Mouse (Mus musculus): ENCODE data around the gene Nr1h2. TPM values are rescaled to one million over a fixed set of nuclear protein-coding genes. Genes with fewer than 3 reads are reported as not detected.

Gene Nr1h2
- polyA plus RNA-seq, 2 experiments: 63.8 to 88.9 TPM

DNA sequence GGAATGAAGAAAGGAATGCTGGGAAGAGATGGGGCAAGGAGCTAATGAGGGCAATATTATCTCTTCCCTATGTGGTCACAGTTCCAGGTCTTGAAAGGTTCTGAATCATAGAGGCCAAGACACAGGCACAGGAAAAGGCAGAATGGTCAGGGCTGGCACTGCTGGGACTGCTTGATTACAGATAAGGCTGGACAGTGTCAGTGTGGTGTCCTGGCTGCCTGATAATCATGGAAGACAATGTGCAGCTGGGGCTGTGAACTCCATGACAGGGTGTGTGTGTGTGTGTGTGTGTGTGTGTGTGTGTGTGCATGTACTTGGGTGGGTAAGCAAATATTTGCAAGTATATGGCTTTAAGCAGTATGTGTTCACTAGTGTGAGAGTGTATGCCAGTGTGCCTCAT is 46.3 kb downstream of the Nr1h2 start:
- Histone ChIP-seq H3K36me3 (ENCODE audit: control insufficient read depth, insufficient read depth, low read length) (no peaks in the 10 kb centered on the region), H3K27ac (replicated peaks; ENCODE audit: low read depth, low read length) (no peak overlapping the region), H3K9ac (ENCODE audit: low read depth, low read length, severe bottlenecking) (no peak overlapping the region), H3K4me1 (ENCODE audit: control insufficient read depth, insufficient read depth, low read length) (no peaks in the 10 kb centered on the region), H3K4me3 (replicated peaks; ENCODE audit: low read length) (no peak overlapping the region), H3K9me3 (ENCODE audit: control insufficient read depth, low read length) (no peaks in the 10 kb centered on the region), H3K4me2 (replicated peaks; ENCODE audit: low read depth, low read length, severe bottlenecking) (no peak overlapping the region), H3K27me3 (ENCODE audit: control insufficient read depth, insufficient read depth, low read length) (no peaks in the 10 kb centered on the region)
- TF ChIP-seq POLR2A (IDR thresholded peaks at IDR 0.05; ENCODE audit: borderline replicate concordance, extremely low read depth, insufficient read depth, insufficient read length): no peak
- no peak for ATAC-seq (ENCODE audit: low FRiP score, low read depth)
- no peak for DNase-seq (ENCODE audit: low spot score)

DNA sequence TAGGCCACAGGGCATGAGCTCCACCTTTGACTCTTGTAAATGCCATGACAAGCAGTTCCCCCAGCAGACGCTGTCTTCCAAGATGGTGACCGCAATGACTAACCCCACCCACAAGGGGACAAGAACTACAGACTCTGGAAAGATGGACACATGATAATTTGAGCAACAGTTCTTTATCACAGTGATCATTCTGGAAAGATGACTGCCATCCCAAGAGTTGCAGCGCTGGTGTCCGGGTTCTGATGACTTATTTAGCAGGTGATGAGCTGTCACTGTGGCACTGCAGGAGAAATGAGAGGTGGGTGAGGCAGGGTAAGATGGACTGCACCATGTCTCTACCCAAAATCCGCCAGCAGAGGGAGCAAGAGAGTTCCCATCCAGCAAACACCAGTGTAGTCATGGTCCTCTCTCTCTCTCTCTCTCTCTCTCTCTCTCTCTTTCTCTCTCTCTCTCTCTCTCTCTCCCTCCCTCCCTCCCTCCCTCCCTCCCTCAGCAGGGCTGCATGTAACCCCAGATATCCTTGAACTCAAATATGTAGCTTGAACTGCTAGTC is 52.1 kb downstream of the Nr1h2 start:
- H3K4me1 ChIP-seq (ENCODE audit: control insufficient read depth, insufficient read depth, low read length): 0 out of 2 replicates have a peak, but pooled peaks cover 7% of the 10 kb centered on the region
- 39% methylated on average over 5 of the region's 5 CpGs for WGBS
- DNase-seq (ENCODE audit: low spot score) (peak; percentile 59), ATAC-seq (ENCODE audit: low FRiP score, low read depth) (peak; percentile 58; the same call in 1 of the 2 replicates)
- no peak overlapping the region for H3K27ac ChIP-seq (replicated peaks; ENCODE audit: low read depth, low read length)
- no peak for TF ChIP-seq POLR2A (IDR thresholded peaks at IDR 0.05; ENCODE audit: borderline replicate concordance, extremely low read depth, insufficient read depth, insufficient read length)
- H3K27me3 ChIP-seq (ENCODE audit: control insufficient read depth, insufficient read depth, low read length): no peaks in the 10 kb centered on the region
- H3K4me3 ChIP-seq (replicated peaks; ENCODE audit: low read length): no peak overlapping the region
- H3K9ac ChIP-seq (ENCODE audit: low read depth, low read length, severe bottlenecking): no peak overlapping the region
- no peaks in the 10 kb centered on the region for H3K36me3 ChIP-seq (ENCODE audit: control insufficient read depth, insufficient read depth, low read length)
- no peak overlapping the region for H3K4me2 ChIP-seq (replicated peaks; ENCODE audit: low read depth, low read length, severe bottlenecking)
- no peaks in the 10 kb centered on the region for H3K9me3 ChIP-seq (ENCODE audit: control insufficient read depth, low read length)

- no peak overlapping the region for H3K4me2 ChIP-seq (replicated peaks; ENCODE audit: low read depth, low read length, severe bottlenecking)
- WGBS: 61% methylated on average over 20 of the region's 20 CpGs
- no peak overlapping the region for H3K9ac ChIP-seq (ENCODE audit: low read depth, low read length, severe bottlenecking)
- H3K4me1 ChIP-seq (ENCODE audit: control insufficient read depth, insufficient read depth, low read length): peaks cover 13% of the 10 kb centered on the region; the same call in 1 of the 2 replicates
- no peak overlapping the region for H3K4me3 ChIP-seq (replicated peaks; ENCODE audit: low read length)
- no peaks in the 10 kb centered on the region for H3K36me3 ChIP-seq (ENCODE audit: control insufficient read depth, insufficient read depth, low read length)
- no peak overlapping the region for H3K27ac ChIP-seq (replicated peaks; ENCODE audit: low read depth, low read length)
- no peaks in the 10 kb centered on the region for H3K27me3 ChIP-seq (ENCODE audit: control insufficient read depth, insufficient read depth, low read length)
- ATAC-seq (ENCODE audit: low FRiP score, low read depth): no peak
- no peaks in the 10 kb centered on the region for H3K9me3 ChIP-seq (ENCODE audit: control insufficient read depth, low read length)
- DNase-seq (ENCODE audit: low spot score): no peak
- no peak for TF ChIP-seq POLR2A (IDR thresholded peaks at IDR 0.05; ENCODE audit: borderline replicate concordance, extremely low read depth, insufficient read depth, insufficient read length)
Measured at GRCm38 (mm10) chr7:44500046-44500445, 53.7 kb downstream of the Nr1h2 start.

Small RNAs within 50 kb of the gene (microRNA-seq; reads per million reads assigned to microRNA genes)
- gene Mir7053: not detected

Other genes with a start within 250 kb of the Nr1h2 start
- gene Clec11a, start 247.0 kb downstream of the Nr1h2 start, polyA plus RNA-seq (2012; rRNA removed): 21.2 and 22.8 TPM in 2 replicates
- gene Clec11a, start 247.0 kb downstream of the Nr1h2 start, polyA plus RNA-seq (2014; fragmentation: Nextera tagmentation; extraction: Ambion mirVana): 12.4 and 15.5 TPM in 2 replicates
- gene Shank1, start 243.7 kb downstream of the Nr1h2 start, polyA plus RNA-seq (2012; rRNA removed): 13.6 and 18.2 TPM in 2 replicates
- gene Shank1, start 243.7 kb downstream of the Nr1h2 start, polyA plus RNA-seq (2014; fragmentation: Nextera tagmentation; extraction: Ambion mirVana): 4.0 and 4.3 TPM in 2 replicates
- 3.3 and 3.8 TPM in 2 replicates for gene Syt3, start 169.8 kb downstream of the Nr1h2 start, polyA plus RNA-seq (2012; rRNA removed)
- 2.2 and 4.6 TPM in 2 replicates for gene Syt3, start 169.8 kb downstream of the Nr1h2 start, polyA plus RNA-seq (2014; fragmentation: Nextera tagmentation; extraction: Ambion mirVana)
- gene 1700008O03Rik, start 168.1 kb downstream of the Nr1h2 start, polyA plus RNA-seq (2012; rRNA removed): 2.1 and 2.7 TPM in 2 replicates
- 0.67 and 0.73 TPM in 2 replicates for gene 1700008O03Rik, start 168.1 kb downstream of the Nr1h2 start, polyA plus RNA-seq (2014; fragmentation: Nextera tagmentation; extraction: Ambion mirVana)
- gene Lrrc4b, start 124.9 kb downstream of the Nr1h2 start, polyA plus RNA-seq (2012; rRNA removed): 15.3 and 23.0 TPM in 2 replicates
- gene Lrrc4b, start 124.9 kb downstream of the Nr1h2 start, polyA plus RNA-seq (2014; fragmentation: Nextera tagmentation; extraction: Ambion mirVana): 1.6 and 1.8 TPM in 2 replicates
- gene Aspdh, start 88.6 kb downstream of the Nr1h2 start, polyA plus RNA-seq (2012; rRNA removed): 1.8 and 3.1 TPM in 2 replicates
- gene Aspdh, start 88.6 kb downstream of the Nr1h2 start, polyA plus RNA-seq (2014; fragmentation: Nextera tagmentation; extraction: Ambion mirVana): 0.37 and 0.58 TPM in 2 replicates
- 167 and 215 TPM in 2 replicates for gene Josd2, start 86.0 kb downstream of the Nr1h2 start, polyA plus RNA-seq (2012; rRNA removed)
- gene Josd2, start 86.0 kb downstream of the Nr1h2 start, polyA plus RNA-seq (2014; fragmentation: Nextera tagmentation; extraction: Ambion mirVana): 78.9 and 81.5 TPM in 2 replicates
- 182 and 265 TPM in 2 replicates for gene Emc10, start 57.4 kb downstream of the Nr1h2 start, polyA plus RNA-seq (2012; rRNA removed)
- 149 and 151 TPM in 2 replicates for gene Emc10, start 57.4 kb downstream of the Nr1h2 start, polyA plus RNA-seq (2014; fragmentation: Nextera tagmentation; extraction: Ambion mirVana)
- 19.8 and 21.5 TPM in 2 replicates for gene Fam71e1, start 57.4 kb downstream of the Nr1h2 start, polyA plus RNA-seq (2012; rRNA removed)
- 12.2 and 13.6 TPM in 2 replicates for gene Fam71e1, start 57.4 kb downstream of the Nr1h2 start, polyA plus RNA-seq (2014; fragmentation: Nextera tagmentation; extraction: Ambion mirVana)
- 0.03 TPM in 2 replicates for gene Mybpc2, start 29.3 kb downstream of the Nr1h2 start, polyA plus RNA-seq (2012; rRNA removed)
- 0.06 and 0.15 TPM in 2 replicates for gene Mybpc2, start 29.3 kb downstream of the Nr1h2 start, polyA plus RNA-seq (2014; fragmentation: Nextera tagmentation; extraction: Ambion mirVana)
- gene Spib, start 21.9 kb downstream of the Nr1h2 start, polyA plus RNA-seq (2012; rRNA removed): 1.1 and 1.5 TPM in 2 replicates
- gene Spib, start 21.9 kb downstream of the Nr1h2 start, polyA plus RNA-seq (2014; fragmentation: Nextera tagmentation; extraction: Ambion mirVana): 0.43 and 0.59 TPM in 2 replicates
- gene Pold1, start 5.1 kb downstream of the Nr1h2 start, polyA plus RNA-seq (2012; rRNA removed): 102 and 133 TPM in 2 replicates
- gene Pold1, start 5.1 kb downstream of the Nr1h2 start, polyA plus RNA-seq (2014; fragmentation: Nextera tagmentation; extraction: Ambion mirVana): 62.1 and 63.1 TPM in 2 replicates
- 1.4 and 1.5 TPM in 2 replicates for gene Napsa, start 18.4 kb upstream of the Nr1h2 start, polyA plus RNA-seq (2012; rRNA removed)
- 2.2 and 2.3 TPM in 2 replicates for gene Napsa, start 18.4 kb upstream of the Nr1h2 start, polyA plus RNA-seq (2014; fragmentation: Nextera tagmentation; extraction: Ambion mirVana)
- gene Kcnc3, start 36.7 kb upstream of the Nr1h2 start, polyA plus RNA-seq (2012; rRNA removed): 2.7 and 3.8 TPM in 2 replicates
- gene Kcnc3, start 36.7 kb upstream of the Nr1h2 start, polyA plus RNA-seq (2014; fragmentation: Nextera tagmentation; extraction: Ambion mirVana): 0.23 and 0.29 TPM in 2 replicates
- 1.7 and 2.5 TPM in 2 replicates for gene Myh14, start 116.9 kb upstream of the Nr1h2 start, polyA plus RNA-seq (2012; rRNA removed)
- 3.7 and 4.8 TPM in 2 replicates for gene Myh14, start 116.9 kb upstream of the Nr1h2 start, polyA plus RNA-seq (2014; fragmentation: Nextera tagmentation; extraction: Ambion mirVana)
- not detected in 2 replicates for gene Izumo2, start 154.8 kb upstream of the Nr1h2 start, polyA plus RNA-seq (2012; rRNA removed)
- gene Izumo2, start 154.8 kb upstream of the Nr1h2 start, polyA plus RNA-seq (2014; fragmentation: Nextera tagmentation; extraction: Ambion mirVana): not detected in 2 replicates
- gene Vrk3, start 194.5 kb upstream of the Nr1h2 start, polyA plus RNA-seq (2012; rRNA removed): 39.9 and 44.6 TPM in 2 replicates
- gene Vrk3, start 194.5 kb upstream of the Nr1h2 start, polyA plus RNA-seq (2014; fragmentation: Nextera tagmentation; extraction: Ambion mirVana): 28.8 and 30.9 TPM in 2 replicates
- gene Zfp473, start 197.1 kb upstream of the Nr1h2 start, polyA plus RNA-seq (2012; rRNA removed): 1.1 and 1.6 TPM in 2 replicates
- gene Zfp473, start 197.1 kb upstream of the Nr1h2 start, polyA plus RNA-seq (2014; fragmentation: Nextera tagmentation; extraction: Ambion mirVana): 1.4 and 1.7 TPM in 2 replicates

Data from limb, embryonic 14.5 days (tissue).